Mouse (Mus musculus) heart, embryonic 15.5 days (tissue): ENCODE measurements around the gene Cyp1b1. TPM values are rescaled to one million over a fixed set of nuclear protein-coding genes. Genes with fewer than 3 reads are reported as not detected.

Experiments
- polyA plus RNA-seq: library from polyadenylated mRNA; unstranded; fragments of >200 nt; fragmentation: Nextera tagmentation; extraction: Ambion mirVana; gene quantifications from 2 replicates; pipeline ENCODE4 v1.2.1, GENCODE M21; 2015

Gene Cyp1b1
- polyA plus RNA-seq, 1 experiment from 2014 or later, result 1.7 TPM

Other genes starting within 250 kb of the Cyp1b1 start
- 11.6 and 12.9 TPM in 2 replicates for gene Rmdn2, start 103.2 kb downstream of the Cyp1b1 start, polyA plus RNA-seq
- gene Atl2, start 181.1 kb upstream of the Cyp1b1 start, polyA plus RNA-seq, result 23.7 and 24.7 TPM in 2 replicates